Mouse (Mus musculus) embryo, embryonic 9.5 days (tissue): ENCODE data around the gene Gm18336.
"Not testable (repeated sequence)": the region's sequence is repeated elsewhere in the genome, so short reads cannot be mapped to it uniquely, and the experiment has no call there.

Experiments used
- DNase-seq: peaks from one replicate; pipeline ENCODE4 v3.0.0-alpha.2; 2017; ENCODE audit errors: extremely low spot score

Gene Gm18336

DNA sequence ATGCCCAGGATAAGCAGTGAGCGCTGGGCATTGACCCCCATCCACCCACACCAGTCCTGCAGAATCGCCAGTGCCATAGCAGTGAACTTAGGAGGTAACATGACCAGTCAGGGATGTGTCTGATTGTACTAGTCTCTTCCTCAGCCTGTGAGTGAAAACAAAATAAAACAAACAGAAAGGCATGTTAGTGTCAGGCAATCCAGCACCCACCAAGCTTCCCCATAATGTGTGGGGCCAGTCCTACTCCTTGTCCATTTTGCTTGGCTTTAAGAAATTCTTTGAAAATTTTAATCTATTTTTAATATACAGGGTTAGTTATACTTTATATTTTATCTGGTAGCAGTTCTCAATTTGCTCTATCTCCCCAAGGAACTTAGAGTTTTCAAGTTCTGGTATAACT, at the start of gene Gm18336:
Gm18336 (minus strand) TSS at position 101 of the 400 bp plus-strand sequence.
- DNase-seq = not testable (repeated sequence)

DNA sequence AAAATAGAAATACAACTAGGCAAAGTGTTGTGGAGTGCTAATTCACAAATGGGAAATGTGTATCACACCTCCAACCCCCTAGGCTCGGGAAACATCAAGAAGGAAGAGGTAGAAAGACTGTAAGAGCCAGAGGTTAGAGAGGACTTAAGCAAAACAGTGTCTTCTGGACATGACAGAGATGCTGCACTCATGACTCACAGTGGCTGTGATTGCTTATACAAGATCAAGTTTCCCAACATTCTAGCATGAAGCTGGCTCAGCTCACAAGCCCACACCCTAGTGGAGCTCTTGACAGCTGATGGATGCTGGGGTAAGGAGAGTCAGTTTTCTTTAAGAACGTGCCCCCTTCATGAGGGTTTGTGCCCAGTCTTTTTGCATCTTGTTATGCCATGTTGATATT, 42.9 kb upstream of the Gm18336 start:
- no peak for DNase-seq

DNA sequence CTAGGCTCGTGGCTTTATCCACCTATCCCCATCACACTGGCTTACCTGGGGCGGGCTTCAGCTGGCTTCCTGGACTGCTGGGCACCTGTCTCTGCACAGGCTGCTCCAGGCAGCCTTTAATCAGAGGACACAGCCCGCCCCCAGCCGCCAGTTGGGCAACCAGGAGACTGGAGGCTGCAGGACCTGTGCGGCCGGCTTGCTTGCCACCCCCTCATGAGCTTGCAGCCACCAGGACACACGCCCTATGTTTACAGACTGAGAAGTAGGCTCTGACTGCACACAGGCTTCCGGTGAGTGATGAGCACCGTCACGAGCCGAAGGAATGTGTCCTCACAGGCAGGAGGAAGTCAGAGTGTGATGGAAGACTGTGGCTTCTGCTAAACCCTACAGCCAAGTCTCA, 36.7 kb upstream of the Gm18336 start, which contains the start of gene Trex2:
Trex2 (minus strand) TSS at position 93 of the 400 bp plus-strand sequence.
- no peak for DNase-seq

DNA sequence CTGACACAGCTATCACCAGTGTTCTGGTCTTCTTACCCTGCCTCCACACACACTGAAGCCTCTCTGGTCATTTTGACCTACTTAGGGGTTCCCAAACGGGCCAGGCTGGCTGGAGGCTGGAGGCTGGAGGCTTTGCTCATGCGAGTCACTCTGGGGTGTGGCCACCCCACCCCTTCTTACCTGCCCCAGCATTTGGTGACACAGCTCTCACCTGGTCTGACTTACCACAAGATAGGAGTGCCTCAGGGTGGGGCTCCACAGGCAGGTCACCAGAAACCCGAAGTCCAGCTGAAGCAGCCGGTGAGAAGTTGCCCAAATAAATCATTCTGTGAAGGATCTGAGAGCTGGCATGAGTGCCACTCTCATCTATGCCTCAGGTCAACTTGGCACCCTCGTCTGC, 34.3 kb upstream of the Gm18336 start:
- no peak for DNase-seq

DNA sequence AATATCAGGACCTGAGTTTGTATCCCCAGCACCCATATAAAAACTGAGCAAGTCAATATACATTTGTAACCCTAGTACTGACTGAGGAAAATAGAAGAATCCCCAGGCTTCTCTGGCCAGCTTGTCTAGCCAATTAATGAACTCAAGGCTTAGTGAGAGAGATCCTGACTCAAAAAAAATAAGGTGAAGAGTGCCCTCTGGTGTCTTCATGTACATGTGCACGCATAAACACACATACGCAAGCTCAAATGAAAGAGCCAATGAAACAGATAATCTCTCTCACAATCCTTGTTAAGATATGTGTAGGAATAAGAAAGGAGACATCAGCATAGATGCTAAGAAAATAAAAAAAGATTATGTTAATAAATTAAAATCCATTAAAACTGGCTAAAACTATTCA, 31.5 kb upstream of the Gm18336 start:
- no peak for DNase-seq

DNA sequence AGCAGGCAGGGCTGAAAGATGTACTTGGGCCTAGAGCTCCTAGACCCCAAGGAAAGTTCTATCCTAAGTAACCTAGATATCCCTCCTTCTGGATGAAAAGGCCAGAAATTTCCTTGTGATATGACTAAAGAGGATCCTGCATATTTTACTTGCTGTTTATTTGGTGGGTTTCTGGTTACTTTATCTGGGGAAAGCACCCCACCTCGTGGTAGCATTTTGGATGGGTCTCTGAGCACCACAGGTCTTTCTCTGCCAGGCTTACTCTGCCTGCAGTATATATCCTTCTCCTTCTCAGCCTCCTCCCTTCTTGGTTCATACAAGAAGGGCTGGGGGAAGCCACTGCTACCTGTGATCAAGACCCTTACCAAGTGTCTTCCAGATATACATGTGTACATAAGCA, 14.2 kb upstream of the Gm18336 start:
- DNase-seq = no peak

DNA sequence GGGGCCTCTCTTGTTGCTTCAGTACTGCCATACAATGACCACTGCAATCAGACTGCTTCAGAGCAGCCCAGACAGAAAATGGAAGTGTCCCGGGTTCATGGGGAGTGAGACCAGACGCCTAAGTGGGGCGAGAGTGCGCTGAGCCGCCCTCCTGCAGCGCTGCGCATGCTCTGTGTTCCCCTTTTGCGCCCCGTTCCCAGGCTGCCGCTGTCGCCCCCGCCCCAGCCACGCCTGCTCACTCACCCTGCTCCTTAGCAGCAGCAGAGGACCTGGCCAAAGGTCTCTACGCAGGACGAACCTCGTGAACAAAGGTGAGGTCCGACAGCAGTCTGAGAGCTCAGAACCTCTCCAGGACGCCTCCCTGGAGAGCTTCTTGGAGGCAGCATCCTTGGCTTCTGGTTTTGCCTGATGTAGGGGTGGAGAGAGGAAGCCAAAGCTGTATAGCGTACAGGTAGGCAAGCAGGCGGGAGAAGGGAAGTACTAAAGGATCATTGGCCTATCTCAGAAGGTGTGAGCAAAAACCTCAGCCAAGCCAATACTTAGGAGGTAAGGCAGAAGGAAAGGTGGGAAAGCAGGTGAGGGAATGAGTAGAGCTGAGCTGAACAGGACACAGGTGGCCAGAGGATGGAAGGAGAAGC, 12.5 kb upstream of the Gm18336 start, which contains the start of gene Zfp92:
Zfp92 (plus strand) TSS at position 217 of the 638 bp plus-strand sequence.
- peak; percentile 5 for DNase-seq

DNA sequence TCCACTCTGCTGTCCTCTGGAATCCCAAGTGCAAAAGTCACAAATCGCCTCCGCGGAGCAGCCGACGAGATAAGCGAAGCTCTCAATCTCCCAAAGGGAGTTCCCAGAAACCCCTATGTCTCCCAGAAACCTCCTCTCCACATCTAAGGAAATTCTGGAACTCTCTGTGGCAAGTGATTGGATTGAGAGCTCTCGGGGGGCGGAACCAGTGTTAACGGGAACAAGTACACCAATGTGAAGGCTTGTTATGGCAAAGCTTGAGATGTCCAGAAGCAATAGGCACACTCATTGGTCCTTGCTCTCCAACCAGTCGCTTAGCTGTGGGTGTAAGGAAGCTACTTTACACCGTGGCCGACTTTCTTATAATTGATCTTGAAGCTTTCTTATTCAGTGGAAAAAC, 3.1 kb upstream of the Gm18336 start:
- DNase-seq = no peak

DNA sequence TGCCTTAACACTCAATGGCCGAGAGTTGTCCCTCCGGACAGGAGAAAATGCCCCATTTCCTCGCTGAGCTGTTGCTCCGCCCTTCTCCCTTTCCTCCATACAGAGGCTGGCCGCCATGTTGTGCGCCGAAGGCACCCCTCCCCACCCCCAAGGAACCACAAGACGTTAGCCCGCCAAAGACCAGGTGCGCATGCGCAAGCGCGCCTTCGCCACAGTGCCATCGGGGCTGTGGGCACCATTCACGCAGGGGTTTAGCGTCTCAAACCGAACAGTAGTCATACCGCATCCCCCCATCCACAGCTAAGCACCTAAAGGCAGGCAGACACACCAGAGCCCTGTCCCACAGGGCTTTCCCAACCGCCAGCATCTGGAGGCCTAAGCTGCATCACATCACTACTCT, 2.4 kb upstream of the Gm18336 start:
- no peak for DNase-seq

DNA sequence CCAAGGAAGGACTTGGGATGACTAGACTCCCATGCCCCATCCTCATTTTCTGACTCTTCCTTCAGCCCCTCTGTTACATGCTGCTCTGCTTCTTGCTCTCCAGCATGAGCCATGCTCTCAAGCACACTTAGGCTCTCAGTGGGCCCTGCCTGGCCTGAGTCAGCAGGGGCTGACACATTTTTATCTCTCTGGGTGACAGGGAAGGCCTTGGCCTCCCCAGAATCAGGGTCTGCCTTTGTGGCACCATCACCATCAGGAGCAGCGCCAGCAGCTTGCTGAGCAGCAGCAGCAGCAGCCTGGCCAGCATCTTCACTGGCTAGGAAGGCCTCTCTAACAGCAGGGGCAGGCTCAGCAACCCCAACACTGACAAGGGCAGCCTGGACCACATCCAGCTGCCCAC, 2.1 kb downstream of the Gm18336 start:
- DNase-seq = no peak

DNA sequence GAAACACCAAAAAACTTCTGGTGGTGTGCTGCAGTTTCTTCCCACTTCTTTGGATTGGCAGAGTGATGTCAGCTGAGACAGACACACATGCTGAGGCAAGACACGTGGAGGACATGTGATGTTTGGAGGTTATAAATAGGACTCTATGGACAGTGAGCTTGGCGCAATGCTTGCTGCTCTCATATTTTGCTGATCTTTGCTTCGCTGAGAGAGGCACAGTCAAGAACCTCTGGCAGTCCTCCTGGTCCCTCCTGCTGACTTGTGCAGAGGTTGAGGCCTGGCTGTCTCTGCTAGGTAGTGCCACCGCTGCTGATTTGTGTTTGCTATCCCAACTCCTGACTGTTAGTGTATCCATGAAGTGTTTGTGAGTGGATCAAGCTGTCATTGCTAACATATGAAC, 7.1 kb downstream of the Gm18336 start:
- DNase-seq = no peak

DNA sequence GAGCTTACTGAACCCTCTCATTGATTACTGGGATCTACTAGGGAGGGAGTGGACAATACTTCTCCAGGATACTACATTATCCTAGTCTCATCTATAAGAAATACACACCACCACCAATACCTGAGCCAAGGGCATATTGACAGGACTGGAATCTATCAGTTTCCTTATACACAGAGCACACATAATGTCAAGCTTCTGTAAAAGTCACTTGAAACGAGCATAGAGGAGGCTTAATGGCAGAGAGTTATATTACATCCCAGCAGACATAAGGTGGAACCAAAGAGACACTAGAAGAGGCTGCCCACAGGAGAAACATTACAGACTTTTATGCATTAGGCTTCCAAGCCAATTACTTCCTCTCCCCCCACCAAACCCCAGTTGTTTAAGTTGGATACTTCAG, 13.6 kb downstream of the Gm18336 start:
- DNase-seq = no peak

DNA sequence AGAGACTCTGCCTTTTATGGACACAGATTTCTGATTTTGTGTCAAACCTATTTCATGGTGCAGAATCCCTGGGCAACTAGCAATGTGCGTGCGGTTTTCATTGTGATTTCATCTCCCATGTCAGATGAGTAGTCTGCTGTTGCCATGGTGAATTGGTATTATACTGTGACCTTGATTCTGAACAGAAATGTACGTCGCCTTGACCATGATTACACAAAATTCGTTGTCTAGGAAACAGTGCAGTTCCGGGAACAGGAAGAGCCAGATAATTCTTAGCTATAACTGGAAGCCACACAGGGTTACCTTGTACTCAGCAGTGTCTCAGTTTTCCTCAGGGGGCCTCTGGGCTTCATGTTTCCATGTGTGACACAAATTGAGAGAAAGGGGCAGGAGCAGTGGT, 14.1 kb downstream of the Gm18336 start:
- DNase-seq = no peak

DNA sequence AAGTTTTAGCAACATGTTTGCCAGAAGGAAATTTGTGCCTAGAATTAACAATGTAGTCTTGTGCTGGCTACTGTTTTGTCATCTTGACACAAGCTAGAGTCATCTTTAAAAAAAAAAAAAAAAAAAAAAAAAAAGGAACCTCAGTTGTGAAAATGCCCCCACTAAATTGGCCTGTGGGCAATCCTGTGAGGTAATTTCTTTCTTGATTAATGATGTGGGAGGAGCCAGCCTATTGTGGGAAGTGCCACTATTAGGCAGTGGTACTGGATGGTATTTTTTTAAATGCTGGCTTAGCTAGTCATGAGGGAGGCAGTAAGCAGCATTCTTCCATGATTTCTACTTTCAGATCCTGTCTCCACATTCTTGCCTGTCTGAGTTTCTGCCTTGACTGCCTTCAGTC, 35.2 kb downstream of the Gm18336 start:
- DNase-seq = no peak

DNA sequence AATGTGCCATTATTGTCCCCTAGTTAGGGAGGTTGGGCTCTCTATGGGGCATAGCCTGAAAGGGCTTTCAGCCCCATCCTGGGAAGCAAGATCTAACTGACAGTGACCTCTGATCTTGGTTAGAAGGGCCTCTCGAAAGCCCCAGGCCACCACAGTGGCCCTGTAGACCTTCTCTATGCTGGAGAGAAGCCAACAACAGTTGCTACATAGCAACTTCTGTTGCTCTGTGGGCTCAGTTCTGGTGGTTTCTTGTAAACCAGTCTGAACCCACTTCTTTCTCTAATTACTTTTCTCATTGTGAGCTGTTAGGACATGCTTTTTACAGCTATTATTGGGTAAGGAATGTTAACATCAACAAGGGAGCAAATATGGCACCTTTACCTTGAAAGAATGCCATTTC, 41.8 kb downstream of the Gm18336 start:
- no peak for DNase-seq

DNA sequence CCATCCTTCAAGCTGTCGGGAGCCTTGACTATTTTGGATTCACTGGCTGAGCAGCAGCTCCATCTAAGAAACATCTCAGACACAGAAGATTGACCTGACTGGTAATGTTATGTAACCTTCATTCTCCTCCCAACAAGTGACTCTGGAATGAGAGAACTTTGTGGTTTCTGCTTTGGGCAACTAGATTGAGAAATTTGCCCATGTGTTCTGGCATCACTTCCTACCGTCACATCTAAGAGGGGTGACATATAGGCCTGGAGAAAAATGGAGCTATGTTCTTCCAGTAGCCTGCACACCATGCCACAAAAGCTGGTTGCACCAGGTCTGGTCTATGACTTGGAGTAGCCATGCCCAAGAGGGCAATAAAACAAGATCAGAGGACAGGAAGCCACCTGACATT, 42.4 kb downstream of the Gm18336 start:
- DNase-seq = no peak
